Mouse (Mus musculus): ENCODE measurements around the gene Porcn. TPM values are rescaled to one million over a fixed set of nuclear protein-coding genes. Genes with fewer than 3 reads are reported as not detected.

The Porcn gene
- total RNA-seq, 2 experiments from 2014 or later: 95.4 to 105 TPM

Other genes starting within 250 kb of the Porcn start
- gene Gata1, start 228.5 kb downstream of the Porcn start, total RNA-seq (2021): not detected
- gene Glod5, start 188.0 kb downstream of the Porcn start, total RNA-seq (2021): under 1 TPM in 1 of 2 experiments, not detected in 1; 0.84 TPM
- gene Suv39h1, start 131.8 kb downstream of the Porcn start, total RNA-seq (2021): 10 to 100 TPM; 20.3 to 24.9 TPM
- 1 to 10 TPM; 1.4 to 1.6 TPM for gene Was, start 116.0 kb downstream of the Porcn start, total RNA-seq (2021)
- 100 to 1,000 TPM; 205 to 211 TPM for gene Wdr13, start 73.6 kb downstream of the Porcn start, total RNA-seq (2021)
- 100 to 1,000 TPM in 1 of 2 experiments, 10 to 100 TPM in 1; 77.0 to 135 TPM for gene Rbm3, start 60.6 kb downstream of the Porcn start, total RNA-seq (2021)
- gene Tbc1d25, start 30.3 kb downstream of the Porcn start, total RNA-seq (2021): 10 to 100 TPM; 13.2 to 13.4 TPM
- gene Ebp, start 13.0 kb downstream of the Porcn start, total RNA-seq (2021): 10 to 100 TPM; 28.2 to 29.0 TPM
- 10 to 100 TPM; 22.9 to 23.8 TPM for gene Ftsj1, start 45.9 kb upstream of the Porcn start, total RNA-seq (2021)
- gene Slc38a5, start 64.6 kb upstream of the Porcn start, total RNA-seq (2021): 1 to 10 TPM; 2.0 to 2.1 TPM
- gene Ssxb10, start 120.9 kb upstream of the Porcn start, total RNA-seq (2021): not detected
- gene Ssxb9, start 160.5 kb upstream of the Porcn start, total RNA-seq (2021): not detected
- gene Ssxb1, start 206.8 kb upstream of the Porcn start, total RNA-seq (2021): not detected

Measured in layer of hippocampus, adult 18-20 months (tissue).